Comparison of ENCODE assay signal across 30 mouse cellular contexts in genomic region chr6:122598014-122598413, GRCm38 (mm10). TPM values are rescaled to one million over a fixed set of nuclear protein-coding genes. Genes with fewer than 3 reads are reported as not detected.
DNase-seq lines count a peak whose midpoint lies in the region; ATAC-seq and TF ChIP-seq lines count a peak whose summit lies in the region.
"Had no signal": no experiment of that assay in that cellular context is flagged by ENCODE, and none has a peak within 500 bp of the region (broad histone marks: within the 10 kb centered on the region; RNA-seq: fewer than 3 reads in every experiment).

No protein-coding gene starts in this region.

- H3K27me3 ChIP-seq in spleen, adult 2 months (ENCODE audit: control insufficient read depth, insufficient read depth, low read length), result no peaks in the 10 kb centered on the region
- H3K27me3 ChIP-seq: embryonic facial prominence, embryonic 13.5 days; forebrain, embryonic 12.5 days; limb, embryonic 13.5 days; midbrain, embryonic 15.5 days had no signal

- no peak for TF ChIP-seq POLR2A in spleen, adult 2 months (IDR thresholded peaks at IDR 0.05; ENCODE audit: low read depth, low read length)

- ATAC-seq in megakaryocyte progenitor cell, adult 5-6 weeks (replicated peaks; ENCODE audit: poor library complexity), result peak; percentile 16; the same call in 1 of the 2 replicates
- ATAC-seq: hindbrain, postnatal 0 days; intestine, embryonic 16.5 days; midbrain, embryonic 15.5 days had no signal

- intact Hi-C loops in heart, postnatal 25 days (cut with DNase I), result no loop called here

- H3K4me1 ChIP-seq in spleen, adult 2 months (ENCODE audit: control insufficient read depth, insufficient read depth, insufficient read length), result peaks cover 9% of the 10 kb centered on the region; the same call in 1 of the 2 replicates
- peaks cover 8% of the 10 kb centered on the region for H3K4me1 ChIP-seq in brown adipose tissue, adult 24 weeks (ENCODE audit: control insufficient read depth, insufficient read depth, insufficient read length, low read length)
- H3K4me1 ChIP-seq: embryonic facial prominence, embryonic 13.5 days; heart, embryonic 10.5 days; limb, embryonic 13.5 days had no signal

- H3K36me3 ChIP-seq in spleen, adult 2 months (ENCODE audit: control insufficient read depth, insufficient read depth, low read length), result peaks cover 3% of the 10 kb centered on the region; the same call in 1 of the 2 replicates
- H3K36me3 ChIP-seq: embryonic facial prominence, embryonic 13.5 days; forebrain, embryonic 12.5 days; heart, embryonic 10.5 days; limb, embryonic 13.5 days; midbrain, embryonic 15.5 days had no signal

- no peak for TF ChIP-seq CTCF in spleen, adult 2 months (IDR thresholded peaks at IDR 0.05; ENCODE audit: extremely low read depth, insufficient read depth, insufficient read length, insufficient replicate concordance)

- H3K4me3 ChIP-seq in spleen, adult 2 months (ENCODE audit: extremely low read depth, insufficient read depth, insufficient read length), result peak overlapping the region; percentile 19; the same call in 1 of the 2 replicates
- H3K4me3 ChIP-seq in brown adipose tissue, adult 24 weeks (ENCODE audit: insufficient read depth, low read depth, low read length), result peak overlapping the region; percentile 8; the same call in 1 of the 2 replicates
- H3K4me3 ChIP-seq: embryonic facial prominence, embryonic 13.5 days; erythroblast, embryonic 14.5 days; forebrain, embryonic 12.5 days; heart, embryonic 10.5 days; limb, embryonic 13.5 days; midbrain, embryonic 15.5 days had no signal

- no peak for DNase-seq in spleen, adult 2 months (ENCODE audit: low read depth in 1 of 2, low spot score in 2 of 2)
- no peak for DNase-seq in spleen, adult 18-20 months
- DNase-seq in cerebellum, adult 8-10 months, result no peak
- DNase-seq in thymus, postnatal 36 days, result no peak
- DNase-seq in heart, postnatal 25 days (ENCODE audit: low spot score), result no peak
- DNase-seq: adrenal gland, postnatal 14 days; cerebellum, adult 11 months; cerebellum, postnatal 25 days; embryo, embryonic 11 days; gastrocnemius, postnatal 36 days; lung, adult 18-20 months; lung, postnatal 10 days; thymus, adult 18-20 months; thymus, postnatal 4 days had no signal

- 37% methylated on average over 4 of the region's 4 CpGs for WGBS in spleen, adult 2 months

- H3K27ac ChIP-seq in spleen, adult 2 months (ENCODE audit: insufficient read depth, low read length), result peak overlapping the region; percentile 90
- H3K27ac ChIP-seq in brown adipose tissue, adult 24 weeks (replicated peaks; ENCODE audit: low read depth, low read length), result 0 out of 2 replicates have a peak overlapping the region, but pooled peaks have one; percentile 49
- H3K27ac ChIP-seq: embryonic facial prominence, embryonic 13.5 days; forebrain, embryonic 12.5 days; heart, embryonic 10.5 days; hindbrain, postnatal 0 days; limb, embryonic 13.5 days; midbrain, embryonic 15.5 days had no signal

RNA-seq across cellular contexts. Expression of gene Apobec1, which starts 4.2 kb away (rescaled TPM):
- 44.0 and 60.3 TPM in 2 replicates for polyA plus RNA-seq in spleen, adult 2 months (2012; rRNA removed)
- 14.6 and 16.9 TPM in 2 replicates for polyA plus RNA-seq in brown adipose tissue, adult 24 weeks (2012; ENCODE audit: insufficient read depth, insufficient read length, missing spikeins)
- 23.6 and 23.7 TPM in 2 replicates for total RNA-seq in megakaryocyte progenitor cell, adult 5-6 weeks (2015)
- 15.0 and 16.7 TPM in 2 replicates for total RNA-seq in megakaryocyte progenitor cell, adult 5-6 weeks (2017)
- 1 to 10 TPM; 3.5 to 5.2 TPM for total RNA-seq in heart, postnatal 25 days (2021)
- polyA plus RNA-seq: erythroblast, embryonic 14.5 days had no signal

RNA-seq across cellular contexts. Expression of gene Gdf3, which starts 11.9 kb away (rescaled TPM):
- polyA plus RNA-seq in spleen, adult 2 months (2012; rRNA removed), result 0.49 and 0.60 TPM in 2 replicates
- not detected in 2 replicates for polyA plus RNA-seq in brown adipose tissue, adult 24 weeks (2012; ENCODE audit: insufficient read depth, insufficient read length, missing spikeins)
- total RNA-seq in megakaryocyte progenitor cell, adult 5-6 weeks (2015), result 9.5 and 10.8 TPM in 2 replicates
- total RNA-seq in megakaryocyte progenitor cell, adult 5-6 weeks (2017), result 4.2 and 6.7 TPM in 2 replicates
- total RNA-seq in heart, postnatal 25 days (2021), result not detected
- total RNA-seq: adrenal gland, postnatal 14 days; gastrocnemius, postnatal 36 days; left cerebral cortex, postnatal 25 days had no signal
- polyA plus RNA-seq: embryonic facial prominence, embryonic 13.5 days; erythroblast, embryonic 14.5 days; forebrain, embryonic 12.5 days; kidney, embryonic 14.5 days; midbrain, embryonic 15.5 days; neural tube, embryonic 14.5 days had no signal

RNA-seq across cellular contexts. Expression of gene Dppa3, which starts 28.2 kb away (rescaled TPM):
- not detected in 2 replicates for polyA plus RNA-seq in spleen, adult 2 months (2012; rRNA removed)
- polyA plus RNA-seq in brown adipose tissue, adult 24 weeks (2012; ENCODE audit: insufficient read depth, insufficient read length, missing spikeins), result not detected in 2 replicates
- not detected in 2 replicates for total RNA-seq in megakaryocyte progenitor cell, adult 5-6 weeks (2015)
- total RNA-seq in megakaryocyte progenitor cell, adult 5-6 weeks (2017), result not detected in 2 replicates
- total RNA-seq in heart, postnatal 25 days (2021), result not detected
- total RNA-seq: adrenal gland, postnatal 14 days; gastrocnemius, postnatal 36 days; hindbrain, postnatal 0 days; left cerebral cortex, postnatal 25 days had no signal
- polyA plus RNA-seq: embryonic facial prominence, embryonic 13.5 days; erythroblast, embryonic 14.5 days; forebrain, embryonic 12.5 days; heart, embryonic 10.5 days; hindbrain, embryonic 11.5 days; hindbrain, postnatal 0 days; intestine, embryonic 16.5 days; kidney, embryonic 14.5 days; limb, embryonic 13.5 days; midbrain, embryonic 15.5 days; neural tube, embryonic 14.5 days; stomach, embryonic 16.5 days had no signal

RNA-seq across cellular contexts. Expression of gene Aicda, which starts 44.4 kb away (rescaled TPM):
- 0.20 and 0.38 TPM in 2 replicates for polyA plus RNA-seq in spleen, adult 2 months (2012; rRNA removed)
- not detected in 2 replicates for polyA plus RNA-seq in brown adipose tissue, adult 24 weeks (2012; ENCODE audit: insufficient read depth, insufficient read length, missing spikeins)
- not detected in 2 replicates for total RNA-seq in megakaryocyte progenitor cell, adult 5-6 weeks (2015)
- not detected in 2 replicates for total RNA-seq in megakaryocyte progenitor cell, adult 5-6 weeks (2017)
- total RNA-seq in heart, postnatal 25 days (2021), result not detected
- total RNA-seq: adrenal gland, postnatal 14 days; gastrocnemius, postnatal 36 days; left cerebral cortex, postnatal 25 days had no signal
- polyA plus RNA-seq: erythroblast, embryonic 14.5 days; forebrain, embryonic 12.5 days; heart, embryonic 10.5 days; heart, postnatal 0 days; hindbrain, embryonic 11.5 days; intestine, embryonic 16.5 days; kidney, embryonic 14.5 days had no signal

Comparison
In these comparisons a context has a peak if more than half of its experiments do, and no peak if none do; other contexts are left out.
1. RNA of gene Gdf3, which starts 11.9 kb away (total RNA-seq): 4.2 to 10.8 TPM in megakaryocyte progenitor cell, adult 5-6 weeks; not detected in heart, postnatal 25 days; every median in the first group is over 4 times any median in the second.